Comparison of ENCODE assay signal across 8 mouse cellular contexts in genomic region chr9:66157958-66158830, GRCm38 (mm10). TPM values are rescaled to one million over a fixed set of nuclear protein-coding genes. Genes with fewer than 3 reads are reported as not detected.
DNase-seq lines count a peak whose midpoint lies in the region; ATAC-seq and TF ChIP-seq lines count a peak whose summit lies in the region.

TSS of gene Dapk2 (plus strand) at chr9:66158223.

- no peaks in the 10 kb centered on the region for H3K36me3 ChIP-seq in heart, embryonic 12.5 days
- no peaks in the 10 kb centered on the region for H3K36me3 ChIP-seq in kidney, embryonic 15.5 days
- H3K36me3 ChIP-seq in liver, embryonic 11.5 days (ENCODE audit: control insufficient read depth, insufficient read depth, low read length) = no peaks in the 10 kb centered on the region
- no peaks in the 10 kb centered on the region for H3K36me3 ChIP-seq in myocyte (ENCODE audit: control insufficient read depth, insufficient read depth)
- H3K36me3 ChIP-seq in splenic B cell, adult 2 months (ENCODE audit: control insufficient read depth, insufficient read depth, low read length, poor library complexity, severe bottlenecking) = no peaks in the 10 kb centered on the region

- H3ac ChIP-seq in myocyte (ENCODE audit: control insufficient read depth, insufficient read length) = peak within 1 kb of the TSS; percentile 13

- H3K27ac ChIP-seq in bone marrow, adult 2 months (ENCODE audit: control insufficient read depth, insufficient read depth, low read depth, low read length, poor library complexity) = peak within 1 kb of the TSS; percentile 66
- no peak within 1 kb of the TSS for H3K27ac ChIP-seq in embryonic fibroblast, embryonic 13.5 days (ENCODE audit: insufficient read depth, low read length)
- H3K27ac ChIP-seq in heart, embryonic 12.5 days (ENCODE audit: poor library complexity, severe bottlenecking) = no peak within 1 kb of the TSS
- H3K27ac ChIP-seq in kidney, embryonic 15.5 days = no peak within 1 kb of the TSS
- no peak within 1 kb of the TSS for H3K27ac ChIP-seq in liver, embryonic 11.5 days (ENCODE audit: low read depth, low read length)

- peak within 1 kb of the TSS; percentile 74 for H3K9ac ChIP-seq in heart, embryonic 12.5 days
- peak within 1 kb of the TSS; percentile 44; the same call in 1 of the 2 replicates for H3K9ac ChIP-seq in kidney, embryonic 15.5 days
- peak within 1 kb of the TSS; percentile 61 for H3K9ac ChIP-seq in liver, embryonic 11.5 days (ENCODE audit: low read depth, low read length)

- TF ChIP-seq POLR2A in bone marrow, adult 2 months (IDR thresholded peaks at IDR 0.05; ENCODE audit: borderline replicate concordance, control insufficient read depth, low read depth, low read length) = peak; percentile 52; the same call in 1 of the 2 replicates
- TF ChIP-seq POLR2A in embryonic fibroblast, embryonic 13.5 days (IDR thresholded peaks at IDR 0.05; ENCODE audit: low read depth, low read length) = no peak
- peak; percentile 82 for TF ChIP-seq POLR2A in myocyte (IDR thresholded peaks at IDR 0.05; ENCODE audit: insufficient read length, low read depth)

- peak; percentile 76 to 81 for DNase-seq in B cell, adult 2 months
- peak; percentile 82 for DNase-seq in liver, embryonic 11.5 days (ENCODE audit: low spot score)
- DNase-seq in splenic B cell, adult 2 months (ENCODE audit: low read depth, low spot score) = peak; percentile 71

- TF ChIP-seq CTCF in bone marrow, adult 2 months (IDR thresholded peaks at IDR 0.05; ENCODE audit: control insufficient read depth, insufficient read depth, low read length) = peak; percentile 46
- peak; percentile 33; the same call in 1 of the 2 replicates for TF ChIP-seq CTCF in embryonic fibroblast, embryonic 13.5 days (IDR thresholded peaks at IDR 0.05; ENCODE audit: borderline replicate concordance, insufficient read depth, low read length)

- no peaks in the 10 kb centered on the region; the same call in 1 of the 2 replicates for H3K4me1 ChIP-seq in bone marrow, adult 2 months (ENCODE audit: control insufficient read depth, insufficient read depth, low read length)
- H3K4me1 ChIP-seq in embryonic fibroblast, embryonic 13.5 days (ENCODE audit: control insufficient read depth, insufficient read depth, low read length) = no peaks in the 10 kb centered on the region
- H3K4me1 ChIP-seq in heart, embryonic 12.5 days (replicated peaks) = 0 out of 2 replicates have a peak, but pooled peaks cover 4% of the 10 kb centered on the region
- peaks cover 13% of the 10 kb centered on the region; the same call in 1 of the 2 replicates for H3K4me1 ChIP-seq in kidney, embryonic 15.5 days
- peaks cover 3% of the 10 kb centered on the region; the same call in 1 of the 2 replicates for H3K4me1 ChIP-seq in liver, embryonic 11.5 days (replicated peaks; ENCODE audit: control insufficient read depth, insufficient read depth, low read length)

- WGBS in bone marrow, adult 2 months = 1% methylated on average over 58 of the region's 58 CpGs
- WGBS in heart, embryonic 12.5 days = 2% methylated on average over 58 of the region's 58 CpGs
- under 1% methylated on average over 58 of the region's 58 CpGs for WGBS in kidney, embryonic 15.5 days
- 1% methylated on average over 58 of the region's 58 CpGs for WGBS in liver, embryonic 11.5 days

- peak; percentile 95 for ATAC-seq in heart, embryonic 12.5 days (ENCODE audit: insufficient number of reproducible peaks, low FRiP score)
- ATAC-seq in kidney, embryonic 15.5 days (replicated peaks; ENCODE audit: low FRiP score) = peak; percentile 94
- ATAC-seq in liver, embryonic 11.5 days (replicated peaks; ENCODE audit: low FRiP score) = peak; percentile 91

- H3K27me3 ChIP-seq in heart, embryonic 12.5 days (replicated peaks) = peaks cover 26% of the 10 kb centered on the region
- H3K27me3 ChIP-seq in kidney, embryonic 15.5 days = peaks cover 22% of the 10 kb centered on the region
- no peaks in the 10 kb centered on the region; the same call in 1 of the 2 replicates for H3K27me3 ChIP-seq in liver, embryonic 11.5 days (replicated peaks; ENCODE audit: control insufficient read depth, insufficient read depth, low read length)
- no peaks in the 10 kb centered on the region for H3K27me3 ChIP-seq in myocyte (ENCODE audit: control insufficient read depth, insufficient read depth, insufficient read length)
- no peaks in the 10 kb centered on the region for H3K27me3 ChIP-seq in splenic B cell, adult 2 months (ENCODE audit: control insufficient read depth, insufficient read depth, low read length, poor library complexity, severe bottlenecking)

- peaks cover 38% of the 10 kb centered on the region for H3K79me2 ChIP-seq in myocyte (ENCODE audit: control insufficient read depth, insufficient read depth)

- peak within 1 kb of the TSS; percentile 85 for H3K4me3 ChIP-seq in bone marrow, adult 2 months (replicated peaks; ENCODE audit: control insufficient read depth, low read depth, low read length)
- peak within 1 kb of the TSS; percentile 22 for H3K4me3 ChIP-seq in embryonic fibroblast, embryonic 13.5 days (ENCODE audit: insufficient read depth, low read length)
- H3K4me3 ChIP-seq in heart, embryonic 12.5 days = peak within 1 kb of the TSS; percentile 58
- H3K4me3 ChIP-seq in kidney, embryonic 15.5 days (replicated peaks) = peak within 1 kb of the TSS; percentile 54
- peak within 1 kb of the TSS; percentile 58 for H3K4me3 ChIP-seq in liver, embryonic 11.5 days (ENCODE audit: low read depth, low read length)
- H3K4me3 ChIP-seq in myocyte = peak within 1 kb of the TSS; percentile 27

- H3K4me2 ChIP-seq in heart, embryonic 12.5 days = peak within 1 kb of the TSS; percentile 82
- peak within 1 kb of the TSS; percentile 84 for H3K4me2 ChIP-seq in kidney, embryonic 15.5 days
- peak within 1 kb of the TSS; percentile 76 for H3K4me2 ChIP-seq in liver, embryonic 11.5 days
- peak within 1 kb of the TSS; percentile 67 for H3K4me2 ChIP-seq in myocyte (ENCODE audit: low read depth)

- H3K9me3 ChIP-seq in heart, embryonic 12.5 days (replicated peaks) = no peaks in the 10 kb centered on the region
- H3K9me3 ChIP-seq in kidney, embryonic 15.5 days (replicated peaks) = no peaks in the 10 kb centered on the region
- H3K9me3 ChIP-seq in liver, embryonic 11.5 days (ENCODE audit: control insufficient read depth, low read length) = no peaks in the 10 kb centered on the region

TF ChIP-seq in myocyte, 11 proteins besides CTCF, POLR2A, EP300 and RAD21:
- TF ChIP-seq TCF3 (IDR thresholded peaks at IDR 0.05; ENCODE audit: insufficient read length, low read depth) (no peak), MYOD1 (IDR thresholded peaks at IDR 0.05; ENCODE audit: control insufficient read depth in 1 of 3, insufficient read length in 2 of 3, low read depth in 2 of 3) (peak in 1 of 3 experiments; percentile 62), MYOG (IDR thresholded peaks at IDR 0.05; ENCODE audit: control insufficient read depth in 1 of 3, insufficient read depth in 1 of 3, insufficient read length in 2 of 3, low read depth in 2 of 3) (peak in 1 of 3 experiments; percentile 54), POLR2AphosphoS2 (IDR thresholded peaks at IDR 0.05; ENCODE audit: insufficient read length, low read depth) (peak; percentile 80), REST (IDR thresholded peaks at IDR 0.05; ENCODE audit: insufficient read depth, insufficient read length) (no peak)

RNA-seq across cellular contexts. Expression of gene Dapk2, which starts in this region (rescaled TPM):
- polyA plus RNA-seq in bone marrow, adult 2 months (2011; ENCODE audit: insufficient read depth, insufficient read length, low replicate concordance, missing spikeins) = 33.5 and 34.8 TPM in 2 replicates
- 0.30 TPM in 1 of 2 replicates, not detected in the other for polyA plus RNA-seq in embryonic fibroblast, embryonic 13.5 days (2011; ENCODE audit: insufficient read length, low read depth, missing spikeins)
- 6.4 and 8.1 TPM in 2 replicates for polyA plus RNA-seq in heart, embryonic 12.5 days (2016; fragmentation: Nextera tagmentation; extraction: Ambion mirVana)
- polyA plus RNA-seq in kidney, embryonic 15.5 days (2015; fragmentation: Nextera tagmentation; extraction: Ambion mirVana) = 4.8 and 6.5 TPM in 2 replicates
- polyA plus RNA-seq in liver, embryonic 11.5 days (2014; fragmentation: Nextera tagmentation; extraction: Ambion mirVana) = 5.9 and 6.1 TPM in 2 replicates
- polyA plus RNA-seq in myocyte (2012; fragmentation: generic; extraction: Trizol) = 51.3 TPM

Comparison
In these comparisons a context has a peak if more than half of its experiments do, and no peak if none do; other contexts are left out.
1. H3K4me3 ChIP-seq: peak in every context shown above with its lines; median percentile 85 in bone marrow, adult 2 months; 58 in heart, embryonic 12.5 days; 58 in liver, embryonic 11.5 days; 54 in kidney, embryonic 15.5 days; 27 in myocyte; 22 in embryonic fibroblast, embryonic 13.5 days.